Mouse (Mus musculus) liver, embryonic 14.5 days (tissue): ENCODE results near the gene Als2cr12. TPM values are rescaled to one million over a fixed set of nuclear protein-coding genes. Genes with fewer than 3 reads are reported as not detected.

Experiments used
- ATAC-seq: fragments of 200-750 bp; cut with Nextera tagmentation; 2 replicates; pipeline ENCODE4 v1.8.0; 2017; ENCODE audit warnings: moderate number of reproducible peaks, mild to moderate bottlenecking, moderate library complexity; ENCODE audit not compliant: insufficient read depth
- DNase-seq, 3 experiments: peaks; one replicate each; pipeline ENCODE4 v3.0.0-alpha.2; 2012 to 2013; ENCODE audit warnings: low read depth in 3 of 3, low spot score in 3 of 3
- H3K27ac ChIP-seq: fragments of 300-500 bp; sonication (generic); 2 replicates; pipeline ENCODE4 v1.5.1; 2014; ENCODE audit warnings: moderate library complexity, mild to moderate bottlenecking, control low read depth, inconsistent platforms
- H3K27me3 ChIP-seq: fragments of 300-500 bp; sonication (generic); 2 replicates; pipeline ENCODE4 v1.6.1; 2014; ENCODE audit warnings: mild to moderate bottlenecking, low read length, moderate library complexity; ENCODE audit not compliant: control insufficient read depth, insufficient read depth
- H3K36me3 ChIP-seq: fragments of 300-500 bp; sonication (generic); replicated peaks from 2 replicates; pipeline ENCODE4 v1.6.1; 2014; ENCODE audit warnings: low read depth; ENCODE audit not compliant: control insufficient read depth, insufficient read depth
- H3K4me1 ChIP-seq, 2 experiments: fragments of 200-500 bp in 1 of 2; fragments of 300-500 bp in 1 of 2; sonication (generic) in 1 of 2; replicated peaks; 2 replicates each; pipeline ENCODE4 v1.6.1; 2012 to 2014; ENCODE audit warnings: antibody characterized with exemption in 1 of 2, inconsistent platforms in 1 of 2, low read length in 1 of 2; ENCODE audit not compliant: control insufficient read depth in 2 of 2, insufficient read depth in 2 of 2
- H3K4me2 ChIP-seq: fragments of 300-500 bp; sonication (generic); 2 replicates; pipeline ENCODE4 v1.6.1; 2014; ENCODE audit warnings: low read depth, mild to moderate bottlenecking, control low read depth, moderate library complexity
- H3K4me3 ChIP-seq, 2 experiments: fragments of 200-500 bp in 1 of 2; fragments of 300-500 bp in 1 of 2; sonication (generic) in 1 of 2; 2 replicates each; pipeline ENCODE4 v1.5.1; 2012 to 2014; ENCODE audit warnings: low read depth in 2 of 2, low read length in 2 of 2, mild to moderate bottlenecking in 2 of 2, control low read depth in 1 of 2, inconsistent platforms in 1 of 2, moderate library complexity in 1 of 2; ENCODE audit not compliant: insufficient read depth in 1 of 2
- H3K9ac ChIP-seq: fragments of 300-500 bp; sonication (generic); replicated peaks from 2 replicates; pipeline ENCODE4 v1.6.1; 2014; ENCODE audit warnings: mild to moderate bottlenecking, control low read depth, moderate library complexity
- H3K9me3 ChIP-seq: fragments of 300-500 bp; sonication (generic); 2 replicates; pipeline ENCODE4 v1.6.1; 2016; ENCODE audit warnings: low read length, mixed read lengths; ENCODE audit not compliant: control insufficient read depth
- CTCF ChIP-seq: IDR thresholded peaks from 2 replicates; pipeline ENCODE4 v1.5.1; 2016; ENCODE audit warnings: antibody characterized with exemption, low read depth, control low read depth
- EP300 ChIP-seq: IDR thresholded peaks from 2 replicates; pipeline ENCODE4 v1.6.1; 2016; ENCODE audit warnings: antibody characterized with exemption, low read depth
- WGBS: fragments of 180-500 bp; shearing (Covaris S2); extraction: QIAGEN DNeasy Blood & Tissue Kit; methylation state at CpG from one replicate; pipeline ENCODE4 v1.1.7; 2014; ENCODE audit not compliant: insufficient replicate concordance; 5-methylcytosine and 5-hydroxymethylcytosine counted together
- polyA plus RNA-seq, 2 experiments: library from polyadenylated mRNA; depleted of rRNA in 1 of 2; stranded (reverse) in 1 of 2; unstranded in 1 of 2; fragments of >200 nt; fragmentation: Nextera tagmentation in 1 of 2; extraction: Ambion mirVana in 1 of 2; gene quantifications; 2 replicates each; pipeline versions ENCODE4 v1.2.1 to v1.2.3; 2012 to 2014

Als2cr12 gene
- polyA plus RNA-seq, 2 experiments, result not detected

- Histone ChIP-seq H3K9me3 (no peaks in the 10 kb centered on the region), H3K36me3 (peaks cover 2% of the 10 kb centered on the region; the same call in 1 of the 2 replicates), H3K27me3 (no peaks in the 10 kb centered on the region), H3K27ac (no peak overlapping the region), H3K9ac (no peak overlapping the region), H3K4me2 (no peak overlapping the region), H3K4me3 (no peak overlapping the region), H3K4me1 (0 out of 4 replicates have a peak, but pooled peaks cover 0 to 3% of the 10 kb centered on the region in 2 experiments)
- DNase-seq, result no peak
- 70% methylated on average over 10 of the region's 10 CpGs for WGBS
- ATAC-seq, result no peak
- TF ChIP-seq CTCF (no peak), EP300 (no peak)
These were observed 32.2 kb upstream of the Als2cr12 start for GRCm38 (mm10) chr1:58727747-58728589.

GRCm38 (mm10) chr1:58727019-58727746 lies 31.4 kb upstream of the Als2cr12 start:
- no peak overlapping the region for H3K4me2 ChIP-seq
- H3K36me3 ChIP-seq, result peaks cover 2% of the 10 kb centered on the region; the same call in 1 of the 2 replicates
- DNase-seq (no peak), ATAC-seq (no peak)
- WGBS, result 67% methylated on average over 1 of the region's 1 CpGs
- no peak overlapping the region for H3K27ac ChIP-seq
- no peaks in the 10 kb centered on the region for H3K27me3 ChIP-seq
- H3K9ac ChIP-seq, result no peak overlapping the region
- H3K4me1 ChIP-seq, result peaks cover 0 to 3% of the 10 kb centered on the region in 2 experiments; a peak in 1 of 4 replicates
- H3K9me3 ChIP-seq, result no peaks in the 10 kb centered on the region
- TF ChIP-seq CTCF, result no peak
- no peak for TF ChIP-seq EP300
- no peak overlapping the region for H3K4me3 ChIP-seq

GRCm38 (mm10) chr1:58725767-58726166 lies 30.0 kb upstream of the Als2cr12 start:
- no peak overlapping the region for H3K4me2 ChIP-seq
- H3K4me1 ChIP-seq, result peaks cover 0 to 3% of the 10 kb centered on the region in 2 experiments; a peak in 1 of 4 replicates
- H3K27me3 ChIP-seq, result no peaks in the 10 kb centered on the region
- H3K9ac ChIP-seq, result no peak overlapping the region
- no peak overlapping the region for H3K27ac ChIP-seq
- ATAC-seq (no peak), DNase-seq (no peak)
- no peak overlapping the region for H3K4me3 ChIP-seq
- H3K9me3 ChIP-seq, result no peaks in the 10 kb centered on the region
- TF ChIP-seq CTCF (no peak), EP300 (no peak)
- peaks cover 2% of the 10 kb centered on the region; the same call in 1 of the 2 replicates for H3K36me3 ChIP-seq
- 70% methylated on average over 5 of the region's 5 CpGs for WGBS

- Histone ChIP-seq H3K4me3 (no peak overlapping the region), H3K4me2 (no peak overlapping the region), H3K4me1 (peaks cover 0 to 7% of the 10 kb centered on the region in 2 experiments; a peak in 2 of 4 replicates), H3K9me3 (no peaks in the 10 kb centered on the region), H3K27me3 (no peaks in the 10 kb centered on the region), H3K9ac (no peak overlapping the region), H3K36me3 (peaks cover 2% of the 10 kb centered on the region; the same call in 1 of the 2 replicates), H3K27ac (no peak overlapping the region)
- ATAC-seq (no peak), DNase-seq (no peak)
- TF ChIP-seq CTCF, result no peak
These were observed 29.3 kb upstream of the Als2cr12 start for GRCm38 (mm10) chr1:58725095-58725494.

- Histone ChIP-seq H3K27me3 (no peaks in the 10 kb centered on the region), H3K27ac (no peak overlapping the region), H3K4me2 (no peak overlapping the region), H3K4me3 (no peak overlapping the region), H3K9ac (no peak overlapping the region), H3K36me3 (peaks cover 2% of the 10 kb centered on the region; the same call in 1 of the 2 replicates), H3K4me1 (peaks cover 0 to 11% of the 10 kb centered on the region in 2 experiments; a peak in 2 of 4 replicates), H3K9me3 (no peaks in the 10 kb centered on the region)
- 44% methylated on average over 9 of the region's 9 CpGs for WGBS
- DNase-seq (no peak), ATAC-seq (no peak)
- TF ChIP-seq EP300, result no peak
- no peak for TF ChIP-seq CTCF
These were observed 28.7 kb upstream of the Als2cr12 start for GRCm38 (mm10) chr1:58724533-58724932.
